Mouse (Mus musculus): ENCODE data around the gene Rnf220.

The Rnf220 gene

GRCm38 (mm10) chr4:117304239-117305025 lies 192.4 kb downstream of the Rnf220 start:
- in situ Hi-C loops (cut with MboI, MseI) = no loop called here

- in situ Hi-C loops (cut with MboI, MseI) = no loop called here
Measured at GRCm38 (mm10) chr4:117303581-117304238, 193.1 kb downstream of the Rnf220 start.

GRCm38 (mm10) chr4:117302027-117302806 lies 194.6 kb downstream of the Rnf220 start:
- in situ Hi-C loops (cut with MboI, MseI) = no loop called here

GRCm38 (mm10) chr4:117299921-117300320 lies 196.9 kb downstream of the Rnf220 start:
- in situ Hi-C loops (cut with MboI, MseI) = no loop called here

GRCm38 (mm10) chr4:117297819-117298218 lies 199.0 kb downstream of the Rnf220 start:
- in situ Hi-C loops (cut with MboI, MseI) = no loop called here

GRCm38 (mm10) chr4:117296849-117297593 lies 199.8 kb downstream of the Rnf220 start:
- in situ Hi-C loops (cut with MboI, MseI) = no loop called here

GRCm38 (mm10) chr4:117291696-117292095 lies 205.2 kb downstream of the Rnf220 start:
- in situ Hi-C loops (cut with MboI, MseI) = no loop called here

GRCm38 (mm10) chr4:117288927-117289801 lies 207.7 kb downstream of the Rnf220 start:
- in situ Hi-C loops (cut with MboI, MseI) = no loop called here

GRCm38 (mm10) chr4:117288277-117288926 lies 208.4 kb downstream of the Rnf220 start:
- in situ Hi-C loops (cut with MboI, MseI) = no loop called here

- in situ Hi-C loops (cut with MboI, MseI) = no loop called here
Measured at GRCm38 (mm10) chr4:117284363-117284762, 212.5 kb downstream of the Rnf220 start.

- in situ Hi-C loops (cut with MboI, MseI) = no loop called here
Measured at GRCm38 (mm10) chr4:117283271-117284191, 213.3 kb downstream of the Rnf220 start.

GRCm38 (mm10) chr4:117281090-117281845 lies 215.6 kb downstream of the Rnf220 start:
- in situ Hi-C loops (cut with MboI, MseI) = no loop called here

- in situ Hi-C loops (cut with MboI, MseI) = no loop called here
Measured at GRCm38 (mm10) chr4:117280397-117280930, 216.4 kb downstream of the Rnf220 start.

- in situ Hi-C loops (cut with MboI, MseI) = no loop called here
Measured at GRCm38 (mm10) chr4:117279253-117279642, 217.6 kb downstream of the Rnf220 start.

- in situ Hi-C loops (cut with MboI, MseI) = no loop called here
Measured at GRCm38 (mm10) chr4:117278381-117279252, 218.2 kb downstream of the Rnf220 start.

- in situ Hi-C loops (cut with MboI, MseI) = no loop called here
Measured at GRCm38 (mm10) chr4:117277687-117278086, 219.2 kb downstream of the Rnf220 start.

- in situ Hi-C loops (cut with MboI, MseI) = no loop called here
Measured at GRCm38 (mm10) chr4:117277021-117277420, 219.8 kb downstream of the Rnf220 start.
